ENCODE assay signal across 8 mouse cellular contexts in the genomic region with DNA sequence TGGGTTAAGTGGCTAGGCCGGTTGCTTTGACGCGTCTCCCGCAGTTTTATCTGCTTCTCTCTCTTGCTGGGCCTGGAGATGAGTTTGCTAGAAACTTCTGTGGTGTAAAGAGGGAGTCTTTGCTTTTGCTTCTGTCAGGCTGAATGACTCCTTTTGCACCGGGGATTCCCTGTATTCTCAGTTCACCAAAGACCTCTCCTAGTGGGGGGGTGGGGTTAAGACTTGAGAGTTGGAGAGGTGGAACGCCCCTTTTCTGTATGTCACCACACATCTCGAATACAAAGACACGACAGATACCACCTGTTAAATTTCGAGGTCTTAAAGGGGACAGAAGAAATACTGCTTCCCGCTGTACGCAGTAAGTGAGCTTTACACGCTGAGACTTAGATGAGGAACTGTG. TPM values are rescaled to one million over a fixed set of nuclear protein-coding genes. Genes with fewer than 3 reads are reported as not detected.
A peak's percentile ranks its signal among the peaks of the same experiment; 100 is the strongest.
DNase-seq lines count a peak whose midpoint lies in the region; ATAC-seq and TF ChIP-seq lines count a peak whose summit lies in the region.

A gene (minus strand): TSS at position 190 of the 400 bp plus-strand sequence.

- peak within 1 kb of the TSS; percentile 92 for H3K9ac ChIP-seq in neural tube, embryonic 11.5 days (ENCODE audit: low read length)

- no peak for DNase-seq in neural tube, embryonic 11.5 days (ENCODE audit: low spot score)
- no peak for DNase-seq in neural tube, embryonic 10.5 days (ENCODE audit: extremely low spot score, low spot score)
- no peak for DNase-seq in adrenal gland, postnatal 10 days
- DNase-seq in gastrocnemius, adult 2 months: no peak
- peak; percentile 90 for DNase-seq in induced T-regulatory cell, adult 2 months (ENCODE audit: low read depth)
- no peak for DNase-seq in right cerebral cortex, postnatal 4 days
- no peak for DNase-seq in spleen, postnatal 14 days (ENCODE audit: low spot score in 2 of 2)

- ATAC-seq in neural tube, embryonic 11.5 days (ENCODE audit: insufficient read depth, low FRiP score, low TSS enrichment): no peak
- ATAC-seq in megakaryocyte, adult 5-6 weeks (ENCODE audit: poor library complexity, severe bottlenecking): peak; percentile 14

- H3K27me3 ChIP-seq in neural tube, embryonic 11.5 days (ENCODE audit: control insufficient read depth, insufficient read depth, low read length): no peaks in the 10 kb centered on the region

- peak within 1 kb of the TSS; percentile 74 for H3K27ac ChIP-seq in neural tube, embryonic 11.5 days (ENCODE audit: low read depth, low read length)
- H3K27ac ChIP-seq in gastrocnemius, adult 2 months: peak within 1 kb of the TSS; percentile 98

- intact Hi-C loops in gastrocnemius, adult 2 months (cut with DNase I): no loop called here

- TF ChIP-seq CTCF in gastrocnemius, adult 2 months (IDR thresholded peaks at IDR 0.05): no peak

- peak within 1 kb of the TSS; percentile 86 for H3K4me2 ChIP-seq in neural tube, embryonic 11.5 days (ENCODE audit: low read depth)

- H3K4me3 ChIP-seq in neural tube, embryonic 11.5 days (ENCODE audit: low read depth, low read length): peak within 1 kb of the TSS; percentile 89
- peak within 1 kb of the TSS; percentile 94 for H3K4me3 ChIP-seq in gastrocnemius, adult 2 months

- H3K36me3 ChIP-seq in neural tube, embryonic 11.5 days (ENCODE audit: control insufficient read depth, insufficient read depth, low read length): no peaks in the 10 kb centered on the region

- 12% methylated on average over 12 of the region's 12 CpGs for WGBS in neural tube, embryonic 11.5 days

- no peaks in the 10 kb centered on the region for H3K9me3 ChIP-seq in neural tube, embryonic 11.5 days (ENCODE audit: control insufficient read depth, low read length)

- peaks cover 8% of the 10 kb centered on the region; the same call in 1 of the 2 replicates for H3K4me1 ChIP-seq in neural tube, embryonic 11.5 days (ENCODE audit: control insufficient read depth, insufficient read depth, low read length)

RNA-seq across cellular contexts. Expression of the gene that starts here (rescaled TPM):
- polyA plus RNA-seq in neural tube, embryonic 11.5 days (2014; fragmentation: Nextera tagmentation; extraction: Ambion mirVana): 48.7 and 55.2 TPM in 2 replicates
- total RNA-seq in adrenal gland, postnatal 10 days (2021): 10 to 100 TPM; 44.9 to 56.8 TPM
- total RNA-seq in gastrocnemius, adult 2 months (2021): 10 to 100 TPM; 66.5 to 81.6 TPM
- total RNA-seq in megakaryocyte, adult 5-6 weeks (2015): 3.3 and 5.3 TPM in 2 replicates
- total RNA-seq in megakaryocyte, adult 5-6 weeks (2017): 3.6 and 5.3 TPM in 2 replicates

Comparison
In these comparisons a context has a peak if more than half of its experiments do, and no peak if none do; other contexts are left out.
1. RNA of the gene that starts here (total RNA-seq): 66.5 to 81.6 TPM in gastrocnemius, adult 2 months and 44.9 to 56.8 TPM in adrenal gland, postnatal 10 days; 3.3 to 5.3 TPM in megakaryocyte, adult 5-6 weeks; every median in the first group is over 4 times any median in the second.